Mouse (Mus musculus) G1E (cell line): ENCODE results near the gene Pgk1. TPM values are rescaled to one million over a fixed set of nuclear protein-coding genes. Genes with fewer than 3 reads are reported as not detected.
A peak's percentile ranks its signal among the peaks of the same experiment; 100 is the strongest.
"Not testable (repeated sequence)": the region's sequence is repeated elsewhere in the genome, so short reads cannot be mapped to it uniquely, and the experiment has no call there.

Source experiments
- ATAC-seq: 2 replicates; pipeline ENCODE4 v1.8.0; 2016; ENCODE audit warnings: mild to moderate bottlenecking; ENCODE audit not compliant: insufficient number of reproducible peaks, poor library complexity, low FRiP score, severe bottlenecking; ENCODE audit errors: extremely low read depth
- DNase-seq: peaks from one replicate; pipeline ENCODE4 v3.0.0; 2012; ENCODE audit warnings: low spot score
- H3K27me3 ChIP-seq: 2 replicates; pipeline ENCODE4 v1.6.1; 2012; ENCODE audit warnings: mild to moderate bottlenecking, low read length, inconsistent platforms; ENCODE audit not compliant: insufficient read depth
- H3K36me3 ChIP-seq: replicated peaks from 2 replicates; pipeline ENCODE3; 2012; ENCODE audit warnings: mild to moderate bottlenecking, inconsistent platforms
- H3K4me1 ChIP-seq: 2 replicates; pipeline ENCODE4 v1.6.1; 2012; ENCODE audit warnings: low read depth, low read length, inconsistent platforms, mixed read lengths; ENCODE audit not compliant: insufficient read depth
- H3K4me3 ChIP-seq: 2 replicates; pipeline ENCODE4 v1.5.1; 2012; ENCODE audit warnings: low read depth, mild to moderate bottlenecking, inconsistent platforms, low read length, moderate library complexity, mixed read lengths
- H3K9me3 ChIP-seq: replicated peaks from 2 replicates; pipeline ENCODE4 v1.6.1; 2012; ENCODE audit warnings: inconsistent platforms
- CTCF ChIP-seq: IDR thresholded peaks from 2 replicates; pipeline ENCODE4 v1.5.1; 2012; ENCODE audit warnings: low read depth, low read length, inconsistent platforms, mixed read lengths
- GATA1 ChIP-seq: IDR thresholded peaks from 2 replicates; pipeline ENCODE4 v1.6.1; 2012; ENCODE audit warnings: borderline replicate concordance, low read length, inconsistent platforms, mixed read lengths
- GATA2 ChIP-seq: IDR thresholded peaks from 2 replicates; pipeline ENCODE4 v1.6.1; 2012; ENCODE audit warnings: low read depth, low read length, inconsistent platforms, borderline replicate concordance
- POLR2AphosphoS5 ChIP-seq: IDR thresholded peaks from 2 replicates; pipeline ENCODE4 v1.6.1; 2012; ENCODE audit warnings: low read depth, low read length, inconsistent platforms; ENCODE audit not compliant: insufficient replicate concordance
- TAL1 ChIP-seq: conservative IDR thresholded peaks from 2 replicates; pipeline ENCODE4 v1.6.1; 2012; ENCODE audit warnings: low read depth, low read length, inconsistent platforms, mixed read lengths
- polyA plus RNA-seq: library from polyadenylated mRNA; stranded (reverse); fragments of >175 nt; gene quantifications from 2 replicates; pipeline ENCODE4 v1.2.3, GENCODE M21; 2012
- total RNA-seq, 2 experiments: library from RNA; stranded (forward) in 1 of 2; stranded (reverse) in 1 of 2; fragments of 200-1000 nt in 1 of 2; fragments of >200 nt in 1 of 2; fragmentation: Nextera tagmentation in 1 of 2; gene quantifications; 2 replicates each; pipeline ENCODE4 v1.2.3; 2014 to 2017

The Pgk1 gene
- total and polyA plus RNA-seq, 3 experiments = 118 to 1,594 (median 759) TPM

DNA sequence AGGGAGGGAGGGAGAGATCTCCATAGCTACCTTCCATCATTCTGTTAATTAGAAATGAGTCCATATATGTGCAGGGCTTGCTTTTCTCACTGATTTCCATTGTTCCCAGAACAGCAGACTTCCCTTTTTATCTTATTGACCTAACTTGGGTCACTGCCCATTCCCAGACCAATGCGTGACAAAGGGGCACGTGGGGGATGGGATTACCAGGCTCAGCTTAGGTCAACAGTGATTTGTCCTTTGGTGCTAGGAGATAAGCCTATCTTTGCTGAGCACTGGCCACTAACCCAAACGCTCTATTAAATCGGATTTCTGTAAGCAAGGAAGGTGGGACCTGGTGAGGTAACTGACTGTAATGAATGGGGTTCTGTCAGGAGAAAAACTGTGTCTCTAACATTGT, 2.6 kb upstream of the Pgk1 start:
- ATAC-seq = no peak
- Histone ChIP-seq H3K27me3 (peaks cover 3% of the 10 kb centered on the region; the same call in 1 of the 2 replicates), H3K4me1 (peaks cover 17% of the 10 kb centered on the region), H3K4me3 (no peak overlapping the region), H3K36me3 (peaks cover 19% of the 10 kb centered on the region), H3K9me3 (peaks cover 6% of the 10 kb centered on the region)
- TF ChIP-seq GATA1 (no peak), TAL1 (peak; percentile 42), CTCF (no peak), POLR2AphosphoS5 (no peak)
- no peak for DNase-seq

DNA sequence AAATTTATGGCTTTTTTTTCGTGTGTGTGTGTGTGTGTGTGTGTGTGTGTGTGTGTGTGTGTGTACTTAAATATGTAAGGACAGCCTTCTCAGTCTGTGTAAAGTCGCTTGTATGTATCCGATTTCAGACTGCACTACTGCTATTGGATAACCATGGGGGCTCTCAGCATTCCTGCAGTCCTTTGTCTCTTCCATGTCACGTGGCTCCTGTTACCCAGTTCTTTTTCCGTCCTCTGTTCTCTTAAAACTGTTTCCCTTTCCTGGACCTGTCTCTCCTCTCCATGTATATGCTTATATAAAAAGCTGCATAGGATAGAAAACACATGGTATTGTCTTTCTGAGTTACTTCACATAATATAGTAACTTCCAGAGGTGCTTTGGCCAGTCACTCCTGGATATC, 1.2 kb upstream of the Pgk1 start:
- Histone ChIP-seq H3K27me3 (peaks cover 3% of the 10 kb centered on the region; the same call in 1 of the 2 replicates), H3K9me3 (peaks cover 6% of the 10 kb centered on the region), H3K36me3 (peaks cover 29% of the 10 kb centered on the region), H3K4me3 (no peak overlapping the region), H3K4me1 (peaks cover 17% of the 10 kb centered on the region)
- TF ChIP-seq GATA1 = no peak
- TF ChIP-seq TAL1 = no peak
- no peak for TF ChIP-seq POLR2AphosphoS5
- TF ChIP-seq GATA2 = no peak
- no peak for TF ChIP-seq CTCF
- ATAC-seq = no peak
- DNase-seq = no peak

DNA sequence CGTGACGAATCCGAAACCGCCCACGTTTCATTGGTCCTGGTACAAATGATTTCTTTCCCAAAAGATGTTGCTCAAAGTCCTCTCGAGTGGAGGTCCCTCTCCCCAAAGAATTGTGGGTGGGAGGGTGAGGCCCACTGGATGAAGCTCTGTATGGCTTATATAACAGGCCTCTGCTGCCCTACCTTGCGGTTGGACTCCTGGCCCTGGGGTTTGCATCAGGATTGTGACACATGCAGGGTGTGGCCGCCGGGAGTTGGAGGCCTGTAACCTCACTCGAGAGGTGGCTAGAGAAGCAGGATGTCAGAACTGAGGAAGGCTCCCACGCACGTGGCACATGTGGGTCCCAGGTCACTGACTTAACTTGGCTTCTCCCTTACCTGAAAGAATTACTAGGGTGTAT, 837 bp downstream of the Pgk1 start:
- H3K9me3 ChIP-seq = peaks cover 6% of the 10 kb centered on the region
- peak overlapping the region; percentile 74 for H3K4me3 ChIP-seq
- H3K36me3 ChIP-seq = peaks cover 36% of the 10 kb centered on the region
- ATAC-seq = no peak
- DNase-seq = no peak
- TF ChIP-seq TAL1 (no peak), CTCF (no peak), GATA1 (no peak), GATA2 (no peak), POLR2AphosphoS5 (no peak)
- H3K4me1 ChIP-seq = peaks cover 21% of the 10 kb centered on the region
- peaks cover 3% of the 10 kb centered on the region; the same call in 1 of the 2 replicates for H3K27me3 ChIP-seq

DNA sequence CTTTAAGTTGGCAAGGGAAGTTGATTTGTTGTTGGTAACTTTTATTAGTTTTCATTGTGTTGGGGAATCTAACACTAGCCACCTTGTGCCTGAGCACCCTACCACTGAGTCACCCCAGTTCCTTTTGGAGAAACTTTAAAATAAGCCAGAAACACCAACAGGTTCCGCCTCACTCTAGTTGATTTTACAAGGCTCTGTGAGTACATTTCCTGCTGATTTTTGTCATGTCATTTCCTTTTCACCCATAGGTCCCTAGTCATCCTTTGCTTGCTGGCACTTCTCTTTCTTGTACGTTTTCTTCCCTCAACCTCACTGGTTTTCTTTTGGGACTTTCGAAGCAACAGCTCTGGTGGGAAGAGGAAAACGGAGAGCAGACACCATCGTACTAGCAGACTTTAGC, 2.5 kb downstream of the Pgk1 start:
- peaks cover 51% of the 10 kb centered on the region for H3K36me3 ChIP-seq
- no peak for TF ChIP-seq GATA2
- no peak for TF ChIP-seq GATA1
- TF ChIP-seq CTCF = no peak
- no peak for TF ChIP-seq TAL1
- TF ChIP-seq POLR2AphosphoS5 = no peak
- peaks cover 6% of the 10 kb centered on the region for H3K9me3 ChIP-seq
- DNase-seq (no peak), ATAC-seq (no peak)
- peak overlapping the region; percentile 74 for H3K4me3 ChIP-seq
- peaks cover 3% of the 10 kb centered on the region; the same call in 1 of the 2 replicates for H3K27me3 ChIP-seq
- H3K4me1 ChIP-seq = peaks cover 26% of the 10 kb centered on the region

DNA sequence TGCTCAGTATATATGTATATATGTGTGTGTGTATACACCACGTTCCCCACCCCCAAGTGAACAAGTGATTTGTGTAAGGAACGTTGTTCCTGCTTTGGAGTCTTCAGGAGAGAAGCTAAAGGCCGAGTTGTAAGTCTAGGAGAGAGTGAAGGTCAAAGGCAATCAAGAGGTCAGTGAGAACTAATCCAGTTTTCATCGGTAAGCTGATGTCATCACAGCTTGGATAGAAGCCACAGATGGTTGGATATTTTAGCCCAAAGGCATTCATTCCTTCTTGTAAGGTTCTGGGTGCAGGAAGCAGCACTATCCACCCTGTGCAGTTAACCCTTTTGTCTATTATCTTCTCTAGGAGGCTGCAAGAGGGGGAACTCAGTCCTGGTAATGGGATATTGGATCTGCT, 3.2 kb downstream of the Pgk1 start:
- no peak for ATAC-seq
- TF ChIP-seq POLR2AphosphoS5 = no peak
- no peak for TF ChIP-seq GATA1
- no peak for TF ChIP-seq TAL1
- no peak for TF ChIP-seq CTCF
- TF ChIP-seq GATA2 = no peak
- peaks cover 24% of the 10 kb centered on the region for H3K4me1 ChIP-seq
- H3K9me3 ChIP-seq = peaks cover 6% of the 10 kb centered on the region
- peaks cover 58% of the 10 kb centered on the region for H3K36me3 ChIP-seq
- peak overlapping the region; percentile 74 for H3K4me3 ChIP-seq
- peaks cover 3% of the 10 kb centered on the region; the same call in 1 of the 2 replicates for H3K27me3 ChIP-seq
- DNase-seq = no peak

DNA sequence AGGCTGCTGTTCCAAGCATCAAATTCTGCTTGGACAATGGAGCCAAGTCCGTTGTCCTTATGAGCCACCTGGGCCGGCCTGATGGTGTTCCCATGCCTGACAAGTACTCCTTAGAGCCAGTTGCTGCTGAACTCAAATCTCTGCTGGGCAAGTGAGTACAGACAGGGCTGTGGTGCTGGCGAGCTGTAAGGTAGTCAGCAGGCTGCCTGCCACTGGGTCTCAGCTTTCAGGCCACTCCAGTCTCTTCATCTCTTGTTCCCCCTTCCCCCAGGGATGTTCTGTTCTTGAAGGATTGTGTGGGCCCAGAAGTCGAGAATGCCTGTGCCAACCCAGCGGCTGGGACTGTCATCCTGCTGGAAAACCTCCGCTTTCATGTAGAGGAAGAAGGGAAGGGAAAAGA, 7.5 kb downstream of the Pgk1 start:
- H3K9me3 ChIP-seq, ATAC-seq, DNase-seq, H3K27me3 ChIP-seq: not testable (repeated sequence)
- H3K4me1 ChIP-seq = peaks cover 20% of the 10 kb centered on the region
- H3K36me3 ChIP-seq = peaks cover 75% of the 10 kb centered on the region
- H3K4me3 ChIP-seq = peak overlapping the region; percentile 40; the same call in 1 of the 2 replicates

DNA sequence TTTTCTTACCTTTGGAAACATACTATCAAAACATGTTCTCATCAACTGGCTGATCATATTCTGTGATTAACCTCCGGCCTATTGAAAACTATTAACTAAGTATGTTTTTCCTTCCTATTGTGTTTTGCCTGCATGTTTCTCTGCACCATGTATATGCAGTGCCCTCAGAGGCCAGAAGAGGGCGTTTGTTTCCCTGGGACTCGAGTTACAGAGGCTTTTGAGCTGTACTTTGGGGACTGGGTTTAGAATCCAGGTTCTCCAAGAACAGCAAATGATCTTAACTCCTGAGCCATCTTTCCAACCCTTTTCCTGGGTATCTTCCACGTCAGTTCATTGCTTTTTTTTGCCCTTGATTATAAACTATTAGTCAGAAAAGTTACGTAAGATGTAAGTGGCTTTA, 10.4 kb downstream of the Pgk1 start:
- ATAC-seq (no peak), DNase-seq (no peak)
- H3K36me3 ChIP-seq = peaks cover 86% of the 10 kb centered on the region

More for the DNA sequence above, 10.4 kb downstream of the Pgk1 start:
- Histone ChIP-seq H3K9me3 (no peaks in the 10 kb centered on the region), H3K4me3 (no peak overlapping the region), H3K4me1 (peaks cover 15% of the 10 kb centered on the region), H3K27me3 (no peaks in the 10 kb centered on the region)
- TF ChIP-seq POLR2AphosphoS5 (no peak), CTCF (no peak), GATA2 (no peak), TAL1 (no peak), GATA1 (no peak)
